Mouse (Mus musculus) frontal cortex, postnatal 14 days (tissue): ENCODE data around the gene Zfp14.

Experiments used
- DNase-seq, 2 experiments: peaks; one replicate each; pipeline ENCODE4 v3.0.0; 2022; ENCODE audit warnings: low spot score in 2 of 2

The Zfp14 gene

GRCm38 (mm10) chr7:30028572-30028971, 22.6 kb downstream of the Zfp14 start:
- no peak for DNase-seq

GRCm38 (mm10) chr7:30027331-30027730, 23.8 kb downstream of the Zfp14 start:
- DNase-seq, result no peak

DNA sequence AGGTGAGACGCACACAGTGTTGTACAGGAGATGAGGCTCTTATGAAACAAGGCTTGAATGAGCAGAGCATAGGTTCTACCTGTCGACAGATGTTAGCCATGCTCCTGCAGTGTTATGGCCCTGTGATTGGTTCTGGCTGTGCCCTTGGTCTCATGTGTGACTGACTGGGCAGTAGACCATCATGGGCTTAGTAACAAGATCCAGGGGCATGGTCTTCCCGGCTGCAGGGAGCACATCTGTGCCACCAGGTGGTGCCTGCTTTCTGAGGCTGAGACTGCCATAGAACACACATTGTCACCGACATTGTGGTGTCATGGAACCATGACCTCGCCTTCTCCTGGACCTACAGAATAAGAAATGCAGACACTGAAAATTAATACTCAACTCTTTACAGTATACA, 25.8 kb downstream of the Zfp14 start:
- no peak for DNase-seq

DNA sequence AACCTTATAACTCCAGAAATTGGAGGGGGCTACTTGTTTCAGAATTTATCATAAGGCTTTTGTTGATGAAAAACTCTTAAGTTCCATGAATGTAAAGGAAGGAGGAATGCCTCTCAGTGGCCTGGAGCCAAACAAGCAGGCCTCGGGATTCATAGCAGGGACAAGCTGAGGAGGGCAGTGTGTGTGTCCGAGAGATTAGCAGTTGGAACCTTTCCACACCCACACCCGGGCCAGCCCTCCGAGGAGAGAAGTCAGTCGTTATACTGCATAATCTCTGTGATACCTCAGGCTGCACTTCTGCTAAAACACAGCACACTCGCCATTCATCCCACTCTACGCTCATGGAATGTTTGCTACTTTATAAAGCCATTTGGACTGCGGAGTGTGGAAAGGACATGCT, 27.4 kb downstream of the Zfp14 start:
- no peak for DNase-seq

DNA sequence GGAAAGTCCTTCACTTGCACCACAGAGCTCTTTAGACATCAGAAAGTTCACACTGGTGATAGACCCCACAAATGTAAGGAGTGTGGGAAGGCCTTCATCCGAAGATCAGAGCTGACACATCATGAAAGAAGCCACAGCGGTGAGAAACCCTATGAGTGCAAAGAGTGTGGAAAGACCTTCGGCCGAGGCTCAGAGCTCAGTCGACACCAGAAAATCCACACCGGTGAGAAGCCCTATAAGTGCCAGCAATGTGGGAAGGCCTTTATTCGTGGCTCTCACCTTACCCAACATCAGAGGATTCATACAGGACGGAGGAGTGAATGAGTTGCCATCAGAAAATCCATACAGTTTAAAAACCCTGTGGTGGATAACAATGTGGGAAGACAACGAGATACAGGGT, 27.9 kb downstream of the Zfp14 start:
- no peak for DNase-seq

- DNase-seq, result no peak
Measured at GRCm38 (mm10) chr7:30019543-30019942, 31.6 kb downstream of the Zfp14 start.

DNA sequence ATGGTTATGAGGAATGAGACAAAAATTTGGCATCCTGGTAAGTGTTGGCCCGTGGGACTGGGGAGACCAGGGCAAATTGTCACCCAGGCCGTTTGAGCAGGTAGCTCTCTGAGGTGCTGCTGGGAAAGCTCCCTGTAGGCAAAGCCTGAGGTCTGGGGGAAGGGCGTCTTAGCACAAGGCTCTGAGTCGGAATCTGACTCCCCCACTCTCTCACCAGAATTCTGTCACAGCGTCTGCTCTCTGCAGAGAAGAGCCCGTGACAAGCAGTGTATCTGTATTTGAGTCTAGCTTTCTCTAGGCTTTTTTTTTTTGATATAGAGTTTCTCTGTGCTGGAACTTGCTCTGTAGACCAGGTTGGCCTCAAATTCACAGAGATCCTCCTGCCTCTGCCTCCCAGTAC, 34.0 kb downstream of the Zfp14 start:
- DNase-seq, result no peak

- peak in 1 of 2 experiments; percentile 50 for DNase-seq
Measured at GRCm38 (mm10) chr7:30012956-30013363, 38.2 kb downstream of the Zfp14 start.

GRCm38 (mm10) chr7:30010551-30011195, 40.5 kb downstream of the Zfp14 start:
- no peak for DNase-seq

- DNase-seq, result peak; percentile 28 to 31
Measured at GRCm38 (mm10) chr7:30009321-30010085, 41.7 kb downstream of the Zfp14 start.

- DNase-seq, result no peak
Measured at GRCm38 (mm10) chr7:30008020-30008690, 43.0 kb downstream of the Zfp14 start.

DNA sequence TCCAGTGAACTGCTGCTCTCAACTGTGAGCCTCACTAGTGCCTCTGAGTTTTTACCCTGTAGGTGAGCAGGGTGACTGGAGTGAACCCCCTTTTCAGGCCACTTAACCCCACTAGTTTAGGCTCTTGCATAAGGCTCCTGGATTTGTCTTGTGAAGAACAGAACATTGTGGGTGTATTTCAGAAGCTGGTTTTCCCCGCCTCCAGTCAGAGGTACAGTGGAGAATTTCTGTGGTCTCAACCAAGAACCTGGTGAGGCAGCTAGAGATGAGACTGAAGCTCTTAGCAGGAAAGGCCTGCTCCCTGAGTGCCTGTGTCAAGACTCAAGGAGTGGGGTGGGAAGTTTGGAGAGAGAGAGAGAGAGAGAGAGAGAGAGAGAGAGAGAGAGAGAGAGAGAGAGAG, 43.6 kb downstream of the Zfp14 start:
- DNase-seq, result no peak

DNA sequence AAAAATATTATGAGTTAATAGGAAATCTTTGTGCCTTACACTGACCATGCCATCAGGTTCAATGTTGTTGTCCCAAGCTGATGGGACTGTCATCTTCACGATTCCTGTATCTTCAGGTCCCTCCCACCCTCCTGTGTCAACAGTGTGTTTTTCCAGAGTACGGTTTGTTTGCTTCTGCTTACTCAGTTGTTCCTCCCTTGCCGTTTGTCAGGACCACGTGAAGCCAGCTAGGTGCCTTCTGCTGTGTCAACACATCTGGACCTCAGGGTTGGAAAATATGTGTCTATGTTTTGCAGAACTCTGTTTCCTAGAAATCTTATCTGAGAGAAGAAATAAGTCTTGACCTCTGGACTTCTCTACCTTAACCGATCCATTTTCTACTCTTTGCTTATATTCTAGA, 50.6 kb downstream of the Zfp14 start:
- DNase-seq, result no peak

DNA sequence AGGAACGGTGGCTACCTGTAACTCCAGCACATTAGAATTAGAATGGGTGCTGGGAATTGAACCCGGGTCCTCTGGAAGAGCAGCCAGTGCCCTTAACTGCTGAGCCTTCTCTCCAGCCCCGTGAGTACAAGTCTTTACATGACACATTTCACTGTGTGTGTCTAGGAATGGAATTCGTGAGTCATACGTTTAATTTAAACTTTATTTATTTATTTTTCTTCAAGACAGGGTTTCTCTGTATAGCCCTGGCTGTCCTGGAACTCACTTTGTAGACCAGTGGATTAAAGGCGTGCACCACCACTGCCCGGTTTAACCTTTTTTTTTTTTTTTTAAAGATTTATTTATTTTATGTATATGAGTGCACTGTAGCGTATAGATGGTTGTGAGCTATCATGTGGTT, 56.0 kb downstream of the Zfp14 start:
- DNase-seq, result no peak

GRCm38 (mm10) chr7:29993340-29993739, 57.8 kb downstream of the Zfp14 start:
- DNase-seq, result no peak

DNA sequence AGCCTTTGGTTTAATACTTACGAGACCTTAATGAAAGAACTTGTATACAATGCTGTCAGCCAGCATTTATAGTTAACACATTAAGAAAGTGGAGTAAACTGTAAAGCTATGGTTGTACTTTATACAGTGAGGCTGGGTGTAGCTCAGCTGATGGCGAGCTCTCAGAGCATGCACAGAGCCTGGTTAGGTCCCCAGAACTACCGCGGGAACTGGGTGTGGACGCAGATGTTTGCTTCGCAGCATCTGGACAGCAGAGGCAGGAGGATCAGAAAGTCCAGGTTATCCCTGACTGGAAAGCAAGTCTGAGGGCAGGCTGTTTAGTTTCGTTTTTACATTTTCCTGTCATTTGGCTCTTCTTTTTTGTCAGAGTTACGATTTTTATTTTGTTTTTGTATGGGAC, 58.5 kb downstream of the Zfp14 start:
- no peak for DNase-seq

DNA sequence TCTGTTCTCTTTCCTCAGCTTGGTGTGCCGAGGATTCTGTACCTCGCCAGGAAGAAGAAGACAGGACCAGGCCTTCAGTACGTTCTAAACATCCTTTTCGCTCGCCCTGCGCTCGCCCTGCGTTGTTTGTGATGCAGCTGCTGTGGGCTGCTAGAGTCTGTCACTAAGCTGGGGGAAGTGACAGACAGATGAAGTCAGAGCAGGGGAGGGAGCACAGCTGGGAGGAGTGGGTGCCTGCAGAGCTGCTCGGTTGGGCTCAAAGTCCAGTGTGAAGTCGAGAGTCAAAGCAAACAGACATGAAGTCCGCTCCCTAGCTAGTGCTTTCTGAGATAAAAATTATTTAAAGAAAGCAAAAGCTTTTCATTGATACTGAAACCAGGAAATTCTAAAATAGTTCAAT, 62.1 kb downstream of the Zfp14 start:
- no peak for DNase-seq

DNA sequence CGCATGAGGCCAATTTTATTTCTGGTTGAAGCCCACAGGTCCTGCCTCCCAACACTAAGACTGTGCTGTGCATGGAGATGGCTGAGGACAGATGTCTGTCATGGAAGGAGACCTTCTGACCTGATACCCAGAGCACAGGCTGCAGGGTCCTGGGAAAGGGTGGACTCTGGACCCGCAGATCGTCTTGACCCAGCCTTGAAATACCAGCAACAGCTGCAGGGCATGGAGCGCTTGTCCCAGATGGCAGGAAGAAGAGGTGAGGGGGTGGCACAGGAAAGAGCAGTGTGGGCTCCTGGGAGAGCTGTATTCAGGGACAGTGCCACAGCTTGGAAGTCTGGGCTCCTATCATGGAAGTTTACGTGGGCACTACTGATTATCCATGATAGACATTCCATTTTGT, 63.6 kb downstream of the Zfp14 start:
- DNase-seq, result no peak
